Mouse (Mus musculus) kidney, adult 2 months (tissue): ENCODE results near the gene A930009A15Rik.

Experiments
- CTCF ChIP-seq: fragments of 200-500 bp; conservative IDR thresholded peaks from 2 replicates; pipeline ENCODE4 v1.5.1; 2011; ENCODE audit warnings: low read depth, mild to moderate bottlenecking, control low read depth, low read length, moderate library complexity, mixed read lengths; ENCODE audit not compliant: insufficient read depth, insufficient read length
- POLR2A ChIP-seq: fragments of 200-500 bp; IDR thresholded peaks from one replicate; pipeline ENCODE4 v1.6.1; 2011; ENCODE audit warnings: low read depth, low read length, control low read depth

- no peak for TF ChIP-seq CTCF
- TF ChIP-seq POLR2A = no peak
Observed at GRCm38 (mm10) chr10:115521081-115521451, 48.7 kb upstream of the A930009A15Rik start.
